Mouse (Mus musculus) thymus, postnatal 36 days (tissue): ENCODE results near the gene Akap7.

Source experiments
- DNase-seq, 2 experiments: peaks; one replicate each; pipeline ENCODE4 v3.0.0; 2022; ENCODE audit warnings: mixed read lengths in 2 of 2

Gene Akap7

DNA sequence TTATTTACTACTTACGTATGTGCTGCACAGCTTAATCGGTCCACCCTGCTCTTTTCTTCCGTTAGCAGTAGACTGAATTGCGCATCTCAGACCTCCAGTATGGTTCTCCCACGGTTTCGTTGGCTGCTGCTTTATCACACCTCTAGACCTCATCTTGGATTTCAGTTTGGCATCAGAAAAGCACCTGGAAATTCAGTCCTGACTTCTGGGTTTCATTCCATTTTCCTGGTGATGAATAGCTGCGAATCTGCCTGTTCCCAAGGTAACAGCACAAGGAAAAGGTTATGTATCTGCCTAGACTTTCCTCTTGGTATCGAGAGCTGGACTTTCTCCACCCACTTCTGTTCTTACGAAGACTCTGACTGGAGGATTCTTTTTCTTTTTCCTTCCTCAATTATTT is at the start of gene Akap7:
TSS of gene Akap7 (minus strand) at position 101 of the 400 bp plus-strand sequence.
- no peak for DNase-seq

DNA sequence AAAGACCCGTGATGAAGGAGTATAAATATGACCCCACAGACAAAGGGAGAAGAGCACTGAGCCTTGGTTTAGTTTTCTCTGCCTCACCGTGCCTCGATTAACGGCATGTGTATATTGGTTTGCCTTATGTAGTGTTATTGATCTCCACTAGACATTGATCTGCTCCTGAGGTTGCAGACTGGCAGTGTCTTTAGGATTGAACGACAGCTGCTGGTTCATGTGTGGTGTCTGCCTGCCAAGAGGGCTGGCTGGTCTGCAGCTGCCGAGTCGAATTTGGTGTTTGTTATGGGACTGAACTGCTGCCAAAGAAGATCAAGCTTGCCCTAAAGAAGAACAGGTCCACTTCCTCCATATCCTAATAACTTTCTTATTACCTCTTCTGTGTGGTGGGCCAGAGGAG is 46.7 kb upstream of the Akap7 start:
- no peak for DNase-seq

DNA sequence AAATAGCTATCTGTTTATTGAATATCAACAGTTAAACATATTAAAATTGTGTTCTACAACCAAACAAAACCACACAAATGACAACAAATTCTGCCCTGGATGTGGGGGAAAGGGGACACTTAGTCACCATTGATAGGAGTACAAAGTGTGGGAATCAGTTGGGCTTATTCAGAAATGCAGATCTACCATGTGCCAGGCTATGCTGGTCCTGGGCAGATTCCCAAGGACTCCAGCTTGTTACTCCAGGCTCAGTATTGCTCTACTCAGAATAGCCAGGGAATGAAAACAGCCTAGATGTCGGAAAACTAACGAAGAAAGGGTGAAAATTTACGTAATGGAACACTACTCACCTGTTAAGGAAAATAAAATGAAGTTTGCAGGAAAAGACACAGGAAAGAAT is 46.3 kb upstream of the Akap7 start:
- DNase-seq, result no peak

DNA sequence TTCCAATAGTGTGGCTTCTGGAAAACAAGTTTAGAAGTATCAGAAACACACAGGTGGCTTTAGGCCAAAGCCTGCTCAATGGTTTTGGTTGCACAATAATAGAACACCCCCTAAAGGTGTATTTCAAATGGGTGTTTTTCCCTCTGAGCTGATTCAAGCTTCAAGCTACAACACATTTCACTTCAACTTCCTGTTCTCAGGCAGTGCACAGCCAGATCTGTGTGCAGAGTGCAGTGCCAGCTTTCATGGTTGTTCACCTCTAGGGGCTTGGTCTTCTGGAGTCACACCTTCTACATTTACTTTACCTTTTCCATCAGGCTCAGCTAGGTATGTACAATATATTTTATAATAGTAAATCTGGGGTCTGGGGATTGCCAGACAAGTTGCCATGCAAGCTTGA is 35.1 kb upstream of the Akap7 start:
- no peak for DNase-seq

DNA sequence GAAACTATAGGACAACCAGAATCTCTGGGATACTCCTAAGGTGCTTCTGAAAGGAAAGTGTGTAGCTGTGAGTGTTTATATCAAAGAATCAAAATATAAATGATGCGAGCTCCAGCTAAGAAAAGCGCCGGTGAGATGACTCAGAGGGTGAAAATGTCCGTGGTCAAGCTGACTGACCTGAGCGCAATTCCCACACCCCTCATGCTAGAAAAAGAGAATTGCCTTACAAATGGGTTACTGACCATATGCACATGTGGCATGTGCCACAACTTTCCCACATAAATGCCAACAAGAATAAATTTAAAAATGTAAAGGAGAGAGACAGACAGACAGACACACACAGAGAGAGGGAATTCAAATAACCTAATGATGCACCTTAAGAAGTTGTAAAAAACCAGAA is 33.0 kb upstream of the Akap7 start:
- DNase-seq, result no peak

DNA sequence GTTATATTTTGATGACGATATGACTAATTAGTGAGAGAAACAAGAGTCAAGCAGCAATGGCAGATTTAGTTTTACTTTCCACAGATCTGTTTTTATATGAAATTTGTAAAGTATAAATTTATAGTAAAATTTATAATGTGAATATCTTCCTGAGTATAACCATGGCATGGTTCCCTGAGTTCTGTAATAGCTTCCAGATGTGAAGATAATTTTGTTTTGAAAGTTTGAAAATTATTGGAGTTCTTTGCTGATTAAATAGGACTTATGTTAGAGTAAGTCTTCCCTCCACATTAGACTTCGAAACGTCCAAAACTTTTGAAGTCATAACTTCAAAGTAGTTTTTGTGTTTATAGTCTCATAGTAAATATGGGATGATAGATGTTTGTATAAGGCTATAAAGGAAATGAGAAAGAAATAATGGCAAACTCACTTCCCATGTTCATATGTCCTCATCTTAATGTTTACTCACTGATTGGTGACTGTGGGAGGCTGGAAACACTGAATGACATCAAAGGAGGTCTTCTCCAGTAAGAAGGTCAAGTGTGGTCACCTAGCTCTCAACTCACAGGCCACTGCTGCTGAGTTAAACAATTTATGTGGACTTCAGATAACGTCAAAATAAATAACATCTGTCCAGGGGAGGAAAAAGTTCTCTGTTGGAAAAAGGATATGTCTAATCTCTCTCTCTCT is 25.9 kb upstream of the Akap7 start:
- no peak for DNase-seq

DNA sequence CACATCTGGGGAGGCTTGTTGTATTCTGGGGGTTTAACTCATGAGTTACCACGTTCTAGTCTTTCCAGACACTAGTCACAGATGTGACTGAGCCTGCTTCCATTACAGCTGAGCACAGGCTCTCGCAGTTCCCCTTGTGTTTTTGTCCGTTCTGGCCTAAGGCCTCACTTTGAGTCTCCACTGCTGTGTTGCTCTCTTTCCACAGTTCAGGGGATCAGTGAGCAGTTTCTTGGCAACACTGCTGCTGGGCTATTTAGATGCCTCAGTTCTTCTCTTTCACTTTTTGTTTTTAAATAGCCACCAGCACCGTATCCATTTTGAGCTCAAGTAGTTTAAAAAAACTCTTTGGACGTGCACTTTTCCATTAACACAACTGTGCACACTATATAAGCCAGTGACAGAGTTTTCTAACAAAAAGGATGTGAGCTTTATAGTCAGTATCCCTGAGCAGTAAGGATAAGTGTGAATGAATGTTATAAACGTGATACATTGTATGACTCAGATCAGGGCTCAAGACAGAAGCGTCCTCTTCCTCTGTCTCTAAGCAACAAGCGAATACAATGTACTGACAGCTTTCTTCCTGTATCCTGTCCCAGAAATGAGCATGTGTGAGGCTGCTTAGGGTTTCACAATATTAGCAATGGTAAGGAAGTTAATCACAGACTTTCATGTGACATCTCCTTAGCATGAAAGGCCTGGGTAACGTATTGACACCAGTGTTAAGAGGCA is 23.8 kb upstream of the Akap7 start:
- no peak for DNase-seq

DNA sequence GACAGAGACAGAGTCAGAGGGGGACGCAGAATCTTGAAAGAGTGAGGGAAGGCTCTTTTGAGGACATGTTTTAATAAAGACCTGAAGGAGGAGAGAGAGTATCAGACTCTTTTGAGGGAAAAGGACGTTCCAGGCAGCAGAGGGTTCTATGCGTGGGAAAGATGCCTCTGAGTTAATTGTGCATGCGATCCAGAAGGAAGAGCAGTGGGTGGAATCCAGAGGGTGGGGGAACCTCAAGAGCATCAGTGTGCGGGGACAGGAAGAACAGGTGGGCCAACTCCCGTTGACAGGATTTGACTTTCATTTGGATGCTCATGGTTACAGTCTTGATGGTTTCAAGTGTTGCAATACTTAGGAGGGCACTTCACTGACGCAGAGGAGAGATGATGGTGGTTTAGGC is 22.4 kb upstream of the Akap7 start:
- no peak for DNase-seq

DNA sequence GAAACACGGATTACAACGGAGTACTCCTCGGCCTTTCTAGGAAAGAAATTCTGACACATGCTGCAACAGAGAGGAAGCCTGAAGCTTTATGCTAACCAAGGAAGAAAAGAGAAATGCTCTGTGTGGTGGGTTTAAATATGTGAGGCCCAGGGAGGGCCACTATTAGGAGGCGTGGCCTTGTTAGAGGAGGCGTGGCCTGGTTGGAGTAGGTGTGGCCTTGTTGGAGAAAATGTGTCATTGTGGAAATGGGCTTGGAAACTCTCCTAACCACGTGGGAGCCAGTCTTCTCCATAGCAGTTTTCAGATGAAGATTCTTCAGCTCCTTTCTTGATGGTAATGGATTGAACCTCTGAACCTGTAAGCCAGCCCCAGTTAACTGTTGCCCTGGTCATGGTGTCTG is 19.8 kb upstream of the Akap7 start:
- no peak for DNase-seq

DNA sequence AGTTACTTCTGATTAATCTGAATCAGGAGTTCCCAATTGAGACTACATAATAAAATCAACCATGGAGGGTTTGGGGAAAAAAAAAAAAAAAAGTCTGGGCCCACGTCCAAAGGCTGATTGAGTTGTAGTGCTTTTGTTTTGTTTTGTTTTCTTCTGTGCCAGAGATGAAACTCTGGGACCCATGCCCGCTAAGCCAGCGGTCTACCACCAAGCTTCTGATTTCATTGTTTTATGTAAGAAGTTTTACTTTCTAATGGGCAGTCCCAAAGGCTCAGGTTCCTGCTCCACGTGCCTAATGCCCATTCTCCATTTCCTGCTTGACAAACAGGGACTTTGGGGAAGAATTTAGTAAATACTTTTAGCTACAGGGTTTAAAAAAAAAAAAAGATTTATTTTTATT is 18.0 kb upstream of the Akap7 start:
- no peak for DNase-seq

DNA sequence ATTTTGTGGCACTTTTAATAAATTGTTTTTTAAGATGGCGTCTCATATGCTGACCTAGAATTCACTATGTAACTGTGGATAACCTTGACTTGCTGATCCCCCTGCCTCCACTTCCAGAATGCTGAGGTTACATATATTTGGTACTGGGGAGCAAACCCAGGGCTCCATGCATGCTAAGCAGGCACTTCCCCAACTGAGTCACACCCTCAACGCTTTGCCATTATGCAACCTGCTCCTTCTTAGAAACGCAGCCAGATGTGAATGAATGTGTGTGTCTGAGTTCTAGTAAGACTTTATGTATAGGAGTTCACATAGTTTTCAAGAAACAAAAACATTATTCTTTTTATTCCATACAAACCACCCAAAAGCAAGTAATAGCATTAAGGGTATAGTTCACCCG is 13.5 kb upstream of the Akap7 start:
- DNase-seq, result no peak

DNA sequence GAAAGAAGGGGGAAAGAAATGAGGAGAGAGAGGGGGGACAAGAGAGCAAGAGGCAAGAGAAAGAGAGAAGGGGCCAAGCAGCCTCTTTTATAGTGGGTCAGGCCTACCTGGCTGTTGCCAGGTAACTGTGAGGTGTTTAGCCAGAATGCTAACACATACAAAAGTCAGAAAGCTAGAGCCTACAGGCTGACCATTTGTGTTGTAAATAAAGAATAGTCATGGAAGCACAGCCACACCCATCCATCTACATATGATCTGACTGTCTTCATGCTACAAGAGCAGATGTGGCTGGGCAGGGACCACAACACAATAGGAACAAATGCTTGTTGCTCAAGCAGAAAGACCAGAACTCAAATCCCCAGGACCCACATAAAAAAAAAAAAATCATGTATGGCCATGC is 11.9 kb upstream of the Akap7 start:
- no peak for DNase-seq

DNA sequence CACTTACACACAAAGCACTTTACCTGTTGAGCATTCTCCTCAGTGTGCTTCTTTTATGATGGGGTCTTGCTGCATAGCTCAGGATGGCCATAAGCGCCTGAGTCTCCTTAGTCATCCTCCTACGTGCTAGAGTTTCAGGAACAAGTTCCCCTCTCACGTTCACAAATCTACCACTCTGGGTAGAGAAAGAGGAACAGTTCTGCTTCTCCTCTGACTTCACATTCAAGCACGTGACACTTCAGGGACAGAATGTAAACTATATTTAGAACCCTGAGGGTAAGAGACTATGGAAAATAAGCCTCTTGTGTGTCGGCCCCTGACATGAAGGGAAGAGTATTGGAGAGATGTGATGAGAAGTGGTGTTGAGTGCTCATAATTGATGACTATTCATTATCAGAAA is 10.7 kb upstream of the Akap7 start:
- DNase-seq, result no peak

DNA sequence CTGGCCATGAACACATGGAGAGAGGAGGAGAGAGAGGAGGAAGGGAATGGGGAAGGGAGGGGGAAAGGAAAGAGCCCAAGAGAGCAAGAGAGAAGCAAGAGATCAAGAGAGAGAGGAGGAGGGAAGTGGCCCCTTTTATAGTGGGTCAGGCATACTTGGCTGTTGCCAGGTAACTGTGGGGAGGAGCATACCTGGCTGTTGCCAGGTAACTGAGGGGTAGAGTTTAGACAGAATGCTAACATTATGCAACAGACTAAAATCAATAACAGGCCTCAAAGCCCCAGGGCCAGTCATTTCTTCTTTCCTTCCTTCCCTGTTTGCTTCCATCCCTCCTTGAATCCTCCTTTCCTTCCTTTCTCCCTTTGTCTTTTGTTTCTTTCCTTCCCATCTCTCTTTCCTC is 10.0 kb upstream of the Akap7 start:
- no peak for DNase-seq

DNA sequence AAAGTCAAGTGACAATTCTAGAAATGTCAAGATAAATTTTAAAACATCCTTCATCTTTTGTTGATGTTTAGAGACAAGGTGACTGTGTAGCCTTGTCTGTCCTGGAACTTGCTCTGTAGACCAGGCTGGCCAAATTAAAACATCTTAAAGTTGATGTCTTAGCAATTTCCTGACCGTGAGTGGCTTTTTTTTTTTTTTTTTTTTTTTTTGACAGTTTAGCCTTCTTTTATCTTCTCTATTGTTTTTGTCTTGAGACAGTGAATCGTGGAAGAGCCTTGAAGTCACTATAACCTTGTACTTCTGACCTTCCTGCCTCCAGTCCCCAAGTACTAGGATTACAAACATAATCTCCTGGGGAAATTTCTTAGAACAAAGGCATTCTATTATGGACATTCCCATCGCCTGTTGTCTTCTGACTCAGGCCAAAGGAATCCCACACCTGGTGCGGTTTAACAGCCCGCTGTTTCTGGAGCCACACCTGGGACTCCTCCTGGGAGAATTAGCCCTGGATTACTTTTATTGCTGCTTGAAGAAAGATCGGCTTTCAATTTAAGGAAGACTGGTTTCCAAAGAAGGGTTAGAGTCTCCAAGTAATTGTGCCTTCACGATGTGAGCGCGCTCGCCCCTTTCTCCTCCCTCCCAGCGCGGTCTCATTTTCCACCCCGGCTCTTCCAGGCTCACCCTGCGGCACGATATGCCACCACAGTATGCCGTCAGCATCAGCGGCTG is 6.3 kb upstream of the Akap7 start:
- DNase-seq, result no peak

DNA sequence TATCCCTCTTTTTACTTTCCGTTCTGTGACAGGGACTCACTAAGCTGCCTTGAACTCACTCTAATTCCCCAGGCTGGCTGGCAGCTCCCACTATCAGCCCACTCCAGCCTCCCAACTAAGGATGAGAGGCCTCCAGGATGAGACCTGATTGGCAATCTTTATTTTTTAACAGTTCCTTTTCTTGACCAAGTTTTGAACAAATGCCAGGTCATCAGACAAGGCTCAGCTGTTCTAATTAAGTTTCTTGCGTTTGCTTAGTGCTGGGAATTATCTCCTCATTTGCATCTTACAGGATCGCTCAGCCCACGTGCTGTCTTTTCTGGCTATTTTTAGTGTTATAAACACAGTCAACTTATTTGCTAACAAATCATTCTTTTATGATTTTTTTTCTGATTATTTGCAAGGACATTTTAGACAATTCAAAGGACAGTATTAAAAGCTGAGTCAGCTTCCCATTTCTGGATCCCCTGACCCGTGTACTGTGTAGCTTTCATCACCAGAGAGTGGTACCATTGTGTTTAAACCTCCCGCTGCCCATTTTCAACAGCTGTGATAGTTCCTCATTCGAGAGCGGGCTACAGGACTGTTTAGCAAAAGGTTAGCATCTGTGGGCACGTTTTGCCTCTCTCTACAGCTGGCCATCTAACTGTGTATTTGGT is 4.0 kb upstream of the Akap7 start:
- DNase-seq, result no peak

DNA sequence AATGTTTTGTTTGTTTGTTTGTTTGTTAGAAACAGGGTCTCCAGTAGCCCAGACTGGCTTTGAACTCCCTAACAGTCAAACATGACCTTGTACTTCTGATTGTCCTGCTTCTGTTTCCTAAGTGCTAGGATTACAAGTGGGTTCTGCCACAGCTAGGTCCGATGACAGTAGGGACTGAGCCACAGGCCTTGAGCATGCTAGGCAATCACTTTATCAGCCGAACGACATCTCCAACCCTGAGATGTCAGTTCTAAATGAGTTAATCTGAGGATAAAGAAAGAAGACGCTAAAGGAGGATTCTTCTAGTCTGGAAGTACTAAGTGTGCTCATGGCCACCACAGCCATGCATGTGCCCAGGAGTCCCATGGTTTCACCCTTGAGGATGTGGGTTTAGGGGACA is 3.1 kb upstream of the Akap7 start:
- DNase-seq, result no peak

DNA sequence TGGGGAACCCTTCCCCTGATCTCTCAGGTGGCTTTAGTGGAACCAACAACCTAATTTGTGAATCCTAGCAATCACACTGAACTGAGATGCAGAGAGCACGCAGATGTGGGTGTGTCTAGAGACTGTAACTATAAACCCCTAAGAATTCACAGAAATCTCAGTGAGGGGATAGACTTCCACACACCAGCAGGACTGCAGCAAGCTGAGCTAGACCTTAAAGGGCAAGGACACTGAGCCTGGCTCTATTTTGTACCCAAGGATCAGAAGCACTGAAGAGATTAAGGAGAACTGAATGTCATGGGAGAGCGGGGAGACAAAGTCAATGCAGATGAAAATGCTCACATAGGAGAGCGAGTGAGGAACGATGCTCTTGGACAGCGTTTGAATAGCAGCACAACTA is 2.3 kb upstream of the Akap7 start:
- no peak for DNase-seq

DNA sequence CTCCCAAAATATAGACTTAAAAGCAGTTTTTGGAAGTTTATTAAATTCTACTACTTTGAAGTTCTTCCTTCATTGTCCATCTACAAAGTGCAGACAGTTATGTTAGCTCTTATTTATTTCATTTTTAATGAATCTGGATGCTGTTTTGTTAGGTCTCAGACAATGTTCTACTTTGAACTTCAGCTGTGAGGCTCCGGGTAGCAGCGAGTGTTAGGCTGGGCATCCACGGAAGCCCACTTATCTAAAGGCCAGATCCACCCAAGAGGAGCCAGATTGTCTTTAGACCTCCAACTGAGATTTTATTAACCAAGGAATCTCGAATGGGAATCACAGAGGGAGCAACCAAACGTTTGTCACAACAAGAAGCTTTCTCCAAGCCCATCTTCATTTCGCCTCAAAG is 2.5 kb downstream of the Akap7 start:
- no peak for DNase-seq

DNA sequence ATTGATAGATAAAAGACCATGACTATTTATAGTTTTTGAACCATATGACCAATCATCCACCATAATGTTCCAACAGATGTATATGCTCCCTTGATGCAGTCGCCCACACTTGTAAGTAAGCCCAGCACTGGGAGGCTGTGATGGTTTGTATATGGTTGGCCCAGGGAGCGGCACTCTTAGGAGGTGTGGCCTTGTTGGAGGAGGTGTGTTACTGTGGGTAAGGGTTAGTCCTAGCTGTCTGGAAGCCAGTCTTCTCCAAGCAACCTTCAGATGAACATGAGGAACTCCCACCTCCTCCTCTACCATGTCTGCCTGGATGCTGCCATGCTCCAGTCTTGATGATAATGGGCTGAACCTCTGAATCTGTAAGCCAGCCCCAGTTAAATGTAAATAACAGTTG is 3.1 kb downstream of the Akap7 start:
- DNase-seq, result no peak

DNA sequence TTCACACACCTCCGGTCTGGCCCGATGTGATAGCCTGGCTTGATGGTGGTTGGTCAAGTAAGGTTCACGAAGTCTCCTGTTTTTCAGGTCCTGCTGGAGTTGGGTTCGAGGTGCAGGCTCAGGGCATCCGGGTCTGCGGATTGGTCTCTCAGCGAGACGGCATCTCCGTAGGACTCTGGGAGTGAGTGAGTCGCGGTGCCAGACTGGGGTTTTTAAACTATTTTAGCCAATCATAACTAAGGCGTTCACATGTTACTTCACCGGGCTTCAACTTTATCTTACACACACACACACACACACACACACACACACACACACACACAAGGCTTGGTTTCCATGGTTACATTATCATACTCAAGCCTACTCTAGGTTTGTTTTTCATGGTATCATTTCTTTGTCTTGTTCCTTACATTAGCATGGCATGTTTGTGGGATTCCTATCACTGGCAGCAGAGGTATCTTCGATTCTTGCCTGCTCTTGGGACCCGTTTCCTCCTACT is 8.6 kb downstream of the Akap7 start:
- DNase-seq, result no peak

DNA sequence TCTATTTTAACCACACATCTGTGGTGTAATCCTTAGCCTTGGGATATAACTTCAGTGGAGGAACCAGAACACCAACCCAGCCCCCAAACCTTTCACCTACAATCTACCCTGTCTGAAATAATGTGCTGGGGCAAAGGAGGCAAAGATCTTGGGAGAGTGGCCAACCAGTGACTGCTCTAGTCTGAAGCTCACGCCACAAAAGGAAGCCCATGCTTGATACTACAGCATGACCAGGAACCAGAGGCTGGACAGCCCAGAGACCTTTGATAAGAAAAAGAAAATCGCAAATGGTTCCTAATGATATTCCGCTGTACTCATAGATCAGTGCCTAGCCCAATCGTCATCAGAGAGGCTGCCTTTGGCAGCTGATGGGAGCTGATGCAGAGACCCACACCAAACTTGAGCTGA is 9.4 kb downstream of the Akap7 start:
- DNase-seq, result no peak

DNA sequence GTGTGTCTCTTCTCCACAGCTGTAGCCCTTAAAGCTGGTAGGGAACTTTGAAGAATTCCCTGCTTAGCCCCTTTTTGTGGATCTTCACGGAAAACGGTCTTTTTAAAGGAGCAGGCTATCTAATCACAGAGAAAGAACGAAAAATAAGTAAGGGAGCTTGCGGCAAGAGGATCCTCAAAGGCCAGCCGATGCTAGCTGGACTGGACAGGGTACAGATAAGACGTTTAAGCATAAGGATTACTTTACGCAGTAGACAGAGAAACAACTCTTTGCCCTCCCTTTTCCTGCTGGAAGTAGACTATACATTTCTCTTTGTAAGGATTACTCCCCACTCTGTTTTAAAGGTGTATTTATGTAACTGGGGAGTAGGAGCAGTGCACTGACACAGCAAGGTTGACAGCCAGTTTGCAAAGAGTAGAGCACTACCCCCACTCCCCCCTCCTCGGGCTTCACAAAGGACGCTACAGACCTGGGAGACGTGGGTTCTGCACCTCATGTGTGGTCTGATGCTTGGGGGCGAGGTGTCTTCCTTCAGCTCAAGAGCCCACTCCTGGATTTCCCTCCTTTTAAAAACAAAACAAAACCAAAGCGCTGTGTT is 9.9 kb downstream of the Akap7 start:
- no peak for DNase-seq
